Mouse (Mus musculus) heart, embryonic 13.5 days (tissue): ENCODE results near the gene Alg12. TPM values are rescaled to one million over a fixed set of nuclear protein-coding genes. Genes with fewer than 3 reads are reported as not detected.

ENCODE experiments used
- ATAC-seq: fragments of 200-750 bp; cut with Nextera tagmentation; 2 replicates; pipeline ENCODE4 v1.8.0; 2017; ENCODE audit warnings: moderate TSS enrichment; ENCODE audit not compliant: insufficient number of reproducible peaks, low FRiP score, low TSS enrichment; ENCODE audit errors: extremely low read depth
- H3K27ac ChIP-seq: fragments of 300-500 bp; sonication (generic); replicated peaks from 2 replicates; pipeline ENCODE4 v1.5.1; 2015; ENCODE audit warnings: moderate library complexity, mild to moderate bottlenecking, inconsistent platforms
- H3K27me3 ChIP-seq: fragments of 300-500 bp; sonication (generic); replicated peaks from 2 replicates; pipeline ENCODE4 v1.6.1; 2015; ENCODE audit warnings: mild to moderate bottlenecking, inconsistent platforms
- H3K36me3 ChIP-seq: fragments of 300-500 bp; sonication (generic); 2 replicates; pipeline ENCODE4 v1.6.1; 2015; ENCODE audit warnings: mild to moderate bottlenecking, inconsistent platforms
- H3K4me1 ChIP-seq: fragments of 300-500 bp; sonication (generic); 2 replicates; pipeline ENCODE4 v1.6.1; 2015; ENCODE audit warnings: inconsistent platforms
- H3K4me2 ChIP-seq: fragments of 300-500 bp; sonication (generic); 2 replicates; pipeline ENCODE4 v1.6.1; 2015; ENCODE audit warnings: inconsistent platforms, mild to moderate bottlenecking, moderate library complexity
- H3K4me3 ChIP-seq: fragments of 300-500 bp; sonication (generic); 2 replicates; pipeline ENCODE4 v1.5.1; 2015; ENCODE audit warnings: moderate library complexity, mild to moderate bottlenecking, inconsistent platforms
- H3K9ac ChIP-seq: fragments of 300-500 bp; sonication (generic); 2 replicates; pipeline ENCODE4 v1.6.1; 2015; ENCODE audit warnings: inconsistent platforms, mild to moderate bottlenecking, moderate library complexity
- H3K9me3 ChIP-seq: fragments of 300-500 bp; sonication (generic); 2 replicates; pipeline ENCODE4 v1.6.1; 2016; ENCODE audit warnings: inconsistent platforms
- WGBS: fragments of 180-500 bp; shearing (Covaris S2); methylation state at CpG from one replicate; pipeline ENCODE4 v1.1.7; 2015; ENCODE audit warnings: mixed read lengths; 5-methylcytosine and 5-hydroxymethylcytosine counted together
- polyA plus RNA-seq: library from polyadenylated mRNA; unstranded; fragments of >200 nt; fragmentation: Nextera tagmentation; extraction: Ambion mirVana; gene quantifications from 2 replicates; pipeline ENCODE4 v1.2.1, GENCODE M21; 2015

The Alg12 gene
- polyA plus RNA-seq, 1 experiment from 2014 or later = 8.9 TPM

- no peak for ATAC-seq
- H3K4me1 ChIP-seq = peaks cover 69% of the 10 kb centered on the region
- peak overlapping the region; percentile 98 for H3K27ac ChIP-seq
- whole genome bisulfite sequencing = 29% methylated on average over 10 of the region's 10 CpGs
- H3K27me3 ChIP-seq = no peaks in the 10 kb centered on the region
- H3K36me3 ChIP-seq = no peaks in the 10 kb centered on the region
- H3K4me3 ChIP-seq = no peak overlapping the region
- no peaks in the 10 kb centered on the region for H3K9me3 ChIP-seq
- H3K9ac ChIP-seq = peak overlapping the region; percentile 68
- peak overlapping the region; percentile 35; the same call in 1 of the 2 replicates for H3K4me2 ChIP-seq
Measured at GRCm38 (mm10) chr15:88840126-88840525, 21.0 kb upstream of the Alg12 start.

DNA sequence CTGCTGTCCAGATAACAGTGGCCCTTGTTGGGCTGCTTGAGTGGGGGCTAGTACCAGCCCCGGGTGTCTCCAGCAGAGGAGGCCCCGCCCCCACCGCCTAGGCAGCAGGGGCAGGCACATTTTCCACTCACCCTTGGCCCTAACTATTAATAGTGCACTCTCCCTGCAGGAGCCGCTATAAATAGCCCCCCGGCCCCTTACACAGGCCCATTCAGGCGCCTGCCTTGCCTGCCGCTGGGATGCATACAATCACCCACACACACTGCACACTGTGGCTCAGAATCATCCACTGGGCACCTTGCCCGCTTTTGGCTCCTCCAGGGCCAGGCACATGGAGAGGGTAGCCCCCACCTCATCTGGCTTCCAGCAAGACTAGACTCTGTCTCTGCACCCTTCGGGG is 20.2 kb upstream of the Alg12 start:
- 11% methylated on average over 9 of the region's 9 CpGs for WGBS
- peak overlapping the region; percentile 46 for H3K4me2 ChIP-seq
- ATAC-seq = peak; percentile 87
- H3K9me3 ChIP-seq = no peaks in the 10 kb centered on the region
- peak overlapping the region; percentile 98 for H3K27ac ChIP-seq
- H3K36me3 ChIP-seq = no peaks in the 10 kb centered on the region
- H3K4me1 ChIP-seq = peaks cover 69% of the 10 kb centered on the region
- H3K4me3 ChIP-seq = 0 out of 2 replicates have a peak overlapping the region, but pooled peaks have one; percentile 3
- H3K9ac ChIP-seq = peak overlapping the region; percentile 68
- H3K27me3 ChIP-seq = no peaks in the 10 kb centered on the region

- peak overlapping the region; percentile 83 for H3K9ac ChIP-seq
- no peaks in the 10 kb centered on the region for H3K9me3 ChIP-seq
- WGBS = under 1% methylated on average over 11 of the region's 11 CpGs
- H3K36me3 ChIP-seq = no peaks in the 10 kb centered on the region
- no peak for ATAC-seq
- no peaks in the 10 kb centered on the region for H3K27me3 ChIP-seq
- H3K4me2 ChIP-seq = peak overlapping the region; percentile 92
- peaks cover 59% of the 10 kb centered on the region for H3K4me1 ChIP-seq
- peak overlapping the region; percentile 63 for H3K4me3 ChIP-seq
- peak overlapping the region; percentile 88 for H3K27ac ChIP-seq
Measured at GRCm38 (mm10) chr15:88837977-88838376, 18.9 kb upstream of the Alg12 start.

GRCm38 (mm10) chr15:88837199-88837932 is 18.2 kb upstream of the Alg12 start:
- H3K4me2 ChIP-seq = peak overlapping the region; percentile 92
- peak overlapping the region; percentile 88 for H3K27ac ChIP-seq
- peak overlapping the region; percentile 63 for H3K4me3 ChIP-seq
- H3K9ac ChIP-seq = peak overlapping the region; percentile 83
- H3K36me3 ChIP-seq = no peaks in the 10 kb centered on the region
- whole genome bisulfite sequencing = under 1% methylated on average over 39 of the region's 39 CpGs
- no peaks in the 10 kb centered on the region for H3K27me3 ChIP-seq
- peak; percentile 13; the same call in 1 of the 2 replicates for ATAC-seq
- no peaks in the 10 kb centered on the region for H3K9me3 ChIP-seq
- peaks cover 61% of the 10 kb centered on the region for H3K4me1 ChIP-seq

DNA sequence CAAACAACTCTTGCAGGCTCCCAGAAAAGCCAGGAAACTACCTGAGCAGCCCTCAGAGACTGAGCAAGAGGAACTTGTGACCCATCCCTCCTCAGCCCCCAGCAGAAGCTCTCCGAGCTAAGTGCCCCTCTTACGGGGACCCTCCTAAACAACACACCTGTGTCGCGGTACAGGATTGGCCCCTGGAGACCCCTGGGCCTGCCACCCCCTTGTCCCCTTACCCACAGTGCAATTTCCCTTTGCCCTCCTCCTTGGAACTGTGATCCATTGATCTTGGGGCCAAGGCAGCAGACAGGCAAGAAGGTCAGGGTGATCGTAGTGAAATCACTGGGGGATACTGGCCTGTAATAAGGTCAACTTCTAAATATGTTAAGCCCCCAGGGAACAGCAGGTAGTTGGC is 17.5 kb upstream of the Alg12 start:
- 65% methylated on average over 5 of the region's 5 CpGs for WGBS
- Histone ChIP-seq H3K9ac (peak overlapping the region; percentile 83), H3K27ac (peak overlapping the region; percentile 88), H3K4me2 (peak overlapping the region; percentile 92), H3K27me3 (no peaks in the 10 kb centered on the region), H3K9me3 (no peaks in the 10 kb centered on the region), H3K36me3 (no peaks in the 10 kb centered on the region), H3K4me3 (peak overlapping the region; percentile 63), H3K4me1 (peaks cover 65% of the 10 kb centered on the region)
- ATAC-seq = no peak

DNA sequence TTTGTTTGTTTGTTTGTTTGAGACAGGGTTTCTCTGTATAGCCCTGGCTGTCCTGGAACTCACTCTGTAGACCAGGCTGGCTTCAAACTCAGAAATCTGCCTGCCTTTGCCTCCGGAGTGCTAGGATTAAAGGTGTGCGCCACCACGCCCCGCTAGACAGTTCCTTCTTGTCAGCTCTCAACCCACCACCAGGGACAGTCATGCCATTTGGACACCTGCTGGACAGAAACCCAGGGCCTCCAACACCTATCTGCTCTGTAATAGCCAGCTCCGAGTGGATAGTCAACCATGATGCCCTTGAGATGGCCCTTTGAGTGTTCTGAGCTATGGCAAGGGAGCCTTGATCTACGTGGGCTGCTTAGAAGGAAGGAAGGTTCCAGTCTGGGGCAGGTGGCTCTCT is 16.9 kb upstream of the Alg12 start:
- Histone ChIP-seq H3K27ac (peak overlapping the region; percentile 88; the same call in 1 of the 2 replicates), H3K9me3 (no peaks in the 10 kb centered on the region), H3K4me3 (no peak overlapping the region), H3K36me3 (no peaks in the 10 kb centered on the region), H3K4me1 (peaks cover 66% of the 10 kb centered on the region), H3K4me2 (0 out of 2 replicates have a peak overlapping the region, but pooled peaks have one; percentile 92), H3K9ac (0 out of 2 replicates have a peak overlapping the region, but pooled peaks have one; percentile 83), H3K27me3 (no peaks in the 10 kb centered on the region)
- WGBS = 75% methylated on average over 6 of the region's 6 CpGs
- ATAC-seq = no peak

- Histone ChIP-seq H3K4me1 (peaks cover 62% of the 10 kb centered on the region), H3K9ac (peak overlapping the region; percentile 35; the same call in 1 of the 2 replicates), H3K27me3 (no peaks in the 10 kb centered on the region), H3K36me3 (no peaks in the 10 kb centered on the region; the same call in 1 of the 2 replicates), H3K9me3 (no peaks in the 10 kb centered on the region), H3K27ac (peak overlapping the region; percentile 87), H3K4me2 (no peak overlapping the region), H3K4me3 (no peak overlapping the region)
- no peak for ATAC-seq
- 77% methylated on average over 9 of the region's 9 CpGs for WGBS
Measured at GRCm38 (mm10) chr15:88832536-88832935, 13.4 kb upstream of the Alg12 start.

- Histone ChIP-seq H3K27ac (peak overlapping the region; percentile 87), H3K9me3 (no peaks in the 10 kb centered on the region), H3K4me3 (no peak overlapping the region), H3K27me3 (no peaks in the 10 kb centered on the region), H3K4me1 (peaks cover 51% of the 10 kb centered on the region), H3K36me3 (peaks cover 4% of the 10 kb centered on the region), H3K9ac (peak overlapping the region; percentile 33; the same call in 1 of the 2 replicates), H3K4me2 (peak overlapping the region; percentile 2; the same call in 1 of the 2 replicates)
- no peak for ATAC-seq
- WGBS = 28% methylated on average over 5 of the region's 5 CpGs
Measured at GRCm38 (mm10) chr15:88831482-88831881, 12.4 kb upstream of the Alg12 start.

DNA sequence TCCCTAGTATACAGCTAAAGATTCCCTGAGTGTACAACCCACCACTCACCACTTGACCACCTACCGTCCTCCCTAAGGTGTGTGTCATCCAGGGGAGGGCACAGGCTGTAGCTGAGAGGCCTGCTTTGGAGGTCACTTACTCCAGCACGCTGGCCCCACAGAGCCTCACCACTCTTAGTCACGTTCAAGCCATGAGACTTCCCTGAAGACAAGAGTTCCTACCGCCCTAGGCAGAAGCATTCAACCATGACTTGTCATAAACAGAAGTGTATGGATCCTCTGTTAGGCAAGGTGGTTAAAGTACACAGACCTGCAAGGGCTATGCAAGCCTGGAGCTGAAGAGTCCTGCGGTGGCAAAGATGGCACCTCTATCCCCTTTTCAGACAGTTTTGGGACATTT is 11.6 kb upstream of the Alg12 start:
- no peak overlapping the region for H3K9ac ChIP-seq
- H3K27me3 ChIP-seq = no peaks in the 10 kb centered on the region
- no peak for ATAC-seq
- H3K27ac ChIP-seq = no peak overlapping the region
- H3K9me3 ChIP-seq = no peaks in the 10 kb centered on the region
- 76% methylated on average over 5 of the region's 5 CpGs for WGBS
- peaks cover 47% of the 10 kb centered on the region for H3K4me1 ChIP-seq
- H3K36me3 ChIP-seq = peaks cover 11% of the 10 kb centered on the region
- H3K4me3 ChIP-seq = no peak overlapping the region
- no peak overlapping the region for H3K4me2 ChIP-seq

- peaks cover 47% of the 10 kb centered on the region for H3K4me1 ChIP-seq
- H3K4me3 ChIP-seq = no peak overlapping the region
- 0 out of 2 replicates have a peak overlapping the region, but pooled peaks have one; percentile 39 for H3K27ac ChIP-seq
- ATAC-seq = no peak
- peak overlapping the region; percentile 11; the same call in 1 of the 2 replicates for H3K9ac ChIP-seq
- no peaks in the 10 kb centered on the region for H3K9me3 ChIP-seq
- H3K4me2 ChIP-seq = no peak overlapping the region
- H3K27me3 ChIP-seq = no peaks in the 10 kb centered on the region
- WGBS = 54% methylated on average over 6 of the region's 6 CpGs
- peaks cover 19% of the 10 kb centered on the region for H3K36me3 ChIP-seq
Measured at GRCm38 (mm10) chr15:88829791-88830440, 10.8 kb upstream of the Alg12 start.
